Mouse (Mus musculus): ENCODE results near the gene Gng12.
"Not testable (repeated sequence)": the region's sequence is repeated elsewhere in the genome, so short reads cannot be mapped to it uniquely, and the experiment has no call there.

Gene Gng12

DNA sequence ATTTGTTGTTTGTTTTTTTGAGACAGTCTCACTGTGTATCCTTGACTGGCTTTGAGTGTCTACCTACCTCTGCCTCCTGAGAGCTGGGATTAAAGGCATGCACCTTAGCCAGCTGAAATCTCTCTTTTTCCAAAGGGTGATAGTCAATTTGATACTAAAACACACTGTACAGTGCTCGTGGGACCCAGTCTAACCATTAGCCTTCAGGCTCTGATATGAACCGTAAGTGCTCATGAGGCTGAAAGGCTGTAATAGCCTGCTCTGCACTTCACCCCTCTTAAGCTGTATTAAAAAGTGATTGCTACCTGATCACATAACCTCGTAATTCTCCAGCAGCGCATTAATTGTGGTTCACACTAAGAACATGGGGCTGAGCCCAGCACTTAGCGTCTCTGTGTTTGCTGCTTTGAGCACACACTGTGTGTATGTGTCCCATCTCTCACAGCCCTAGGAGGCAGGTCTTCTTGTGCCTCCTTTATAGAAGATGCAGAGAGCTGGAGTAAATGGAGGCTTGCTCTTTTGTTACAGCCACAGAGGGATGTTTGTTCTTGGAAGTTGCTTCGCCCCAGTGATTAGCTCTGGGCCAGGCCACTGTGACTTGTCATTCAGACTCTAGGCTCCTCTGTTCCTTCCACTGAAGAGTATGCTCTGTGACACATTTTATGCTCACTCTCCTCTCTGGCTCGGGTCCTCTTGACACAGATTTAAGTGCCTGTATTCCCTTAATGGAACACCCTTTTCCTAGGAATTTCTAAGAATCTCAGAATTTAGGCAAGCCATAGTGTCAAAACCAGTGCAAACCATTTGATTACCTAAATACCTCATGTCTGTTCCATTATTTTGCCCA lies 114.4 kb downstream of the Gng12 start:
- H3K27me3 ChIP-seq (ENCODE audit: control insufficient read depth, insufficient read depth, low read length, poor library complexity, severe bottlenecking): no peaks in the 10 kb centered on the region
- DNase-seq (ENCODE audit: low read depth, low spot score): no peak
- H3K36me3 ChIP-seq (ENCODE audit: control insufficient read depth, insufficient read depth, low read length, poor library complexity, severe bottlenecking): no peaks in the 10 kb centered on the region

DNA sequence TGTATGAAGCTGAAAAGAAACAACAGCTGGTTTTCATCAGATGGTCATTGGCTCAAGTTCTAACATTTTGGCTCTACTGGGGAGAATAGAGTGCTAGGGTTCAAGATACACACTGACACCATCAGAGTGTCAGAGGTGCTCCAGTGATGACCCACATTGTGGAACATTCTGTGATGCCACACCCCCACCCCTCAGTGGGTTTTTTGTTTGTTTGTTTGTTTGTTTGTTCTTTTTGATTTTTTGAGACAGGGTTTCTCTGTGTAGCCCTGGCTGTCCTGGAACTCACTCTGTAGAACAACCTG lies 115.0 kb downstream of the Gng12 start:
- DNase-seq (ENCODE audit: low read depth, low spot score): no peak
- Histone ChIP-seq H3K27me3 (ENCODE audit: control insufficient read depth, insufficient read depth, low read length, poor library complexity, severe bottlenecking) (no peaks in the 10 kb centered on the region), H3K36me3 (ENCODE audit: control insufficient read depth, insufficient read depth, low read length, poor library complexity, severe bottlenecking) (no peaks in the 10 kb centered on the region)

DNA sequence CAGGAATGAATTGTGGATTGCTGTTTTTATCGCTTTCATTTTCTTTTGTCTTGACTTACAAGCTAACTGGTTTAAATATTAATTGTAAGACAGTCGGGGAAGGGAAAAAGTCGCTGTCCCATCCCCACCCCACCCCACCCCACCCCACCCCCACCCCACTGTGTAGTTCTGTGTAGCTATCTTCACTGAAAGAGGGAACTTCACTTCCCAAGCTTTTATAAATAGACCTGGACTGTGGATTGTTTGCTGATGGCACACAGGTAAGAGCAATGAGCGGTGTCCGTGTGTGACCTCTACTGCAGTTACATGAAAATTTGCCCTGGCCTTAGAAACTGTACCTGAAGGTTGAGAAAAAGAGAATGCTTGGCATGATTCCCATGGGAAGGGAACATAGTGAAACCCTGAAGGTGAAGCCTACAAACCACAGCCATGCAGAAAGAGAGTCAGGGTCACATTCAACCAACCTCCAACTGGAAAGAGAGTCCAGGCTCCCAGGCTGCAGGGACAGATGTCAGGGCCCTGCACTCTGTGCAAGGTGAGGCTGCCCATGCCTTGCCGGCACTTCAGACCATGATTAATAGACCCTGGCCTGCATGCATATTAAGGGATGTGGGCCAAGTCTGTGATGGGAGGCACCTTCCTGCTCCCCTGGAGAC lies 117.2 kb downstream of the Gng12 start:
- no peaks in the 10 kb centered on the region for H3K36me3 ChIP-seq (ENCODE audit: control insufficient read depth, insufficient read depth, low read length, poor library complexity, severe bottlenecking)
- no peaks in the 10 kb centered on the region for H3K27me3 ChIP-seq (ENCODE audit: control insufficient read depth, insufficient read depth, low read length, poor library complexity, severe bottlenecking)
- DNase-seq (ENCODE audit: low read depth, low spot score): no peak

DNA sequence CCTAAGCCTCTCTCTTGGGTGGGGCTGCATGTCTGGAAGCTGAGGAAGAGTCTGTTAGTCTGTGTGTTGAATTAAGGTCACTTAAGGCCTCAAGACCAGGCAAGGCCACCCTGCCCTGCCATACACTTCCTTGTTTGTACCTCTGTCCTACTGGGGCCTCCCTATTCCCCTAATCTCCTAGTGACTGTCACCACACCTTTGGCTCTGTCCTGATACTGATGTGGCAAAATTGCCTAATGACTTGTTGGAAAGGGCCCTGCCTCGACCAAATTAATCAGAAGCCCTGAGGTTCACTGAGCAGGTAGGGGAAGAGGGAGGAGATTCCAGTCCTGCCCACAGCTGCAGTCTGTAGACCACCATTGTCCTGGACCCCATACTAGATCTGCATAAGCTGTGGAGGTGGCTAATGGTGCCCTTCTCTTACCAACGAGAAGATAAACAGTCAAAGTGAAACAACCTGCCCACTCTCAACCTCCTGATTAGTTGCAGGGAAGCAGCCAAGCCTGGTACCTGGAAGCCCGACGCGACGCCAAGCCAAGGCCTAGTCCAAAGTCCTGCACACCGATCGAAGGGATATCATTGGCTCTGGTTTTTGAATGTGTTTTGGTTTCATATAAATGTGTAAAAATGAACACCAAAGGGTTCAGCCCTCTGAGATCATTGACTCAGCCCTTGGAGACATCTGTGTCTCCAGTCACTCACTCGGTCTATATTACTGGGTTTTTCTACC lies 117.9 kb downstream of the Gng12 start:
- Histone ChIP-seq H3K36me3 (ENCODE audit: control insufficient read depth, insufficient read depth, low read length, poor library complexity, severe bottlenecking) (no peaks in the 10 kb centered on the region), H3K27me3 (ENCODE audit: control insufficient read depth, insufficient read depth, low read length, poor library complexity, severe bottlenecking) (no peaks in the 10 kb centered on the region)
- DNase-seq (ENCODE audit: low read depth, low spot score): no peak

DNA sequence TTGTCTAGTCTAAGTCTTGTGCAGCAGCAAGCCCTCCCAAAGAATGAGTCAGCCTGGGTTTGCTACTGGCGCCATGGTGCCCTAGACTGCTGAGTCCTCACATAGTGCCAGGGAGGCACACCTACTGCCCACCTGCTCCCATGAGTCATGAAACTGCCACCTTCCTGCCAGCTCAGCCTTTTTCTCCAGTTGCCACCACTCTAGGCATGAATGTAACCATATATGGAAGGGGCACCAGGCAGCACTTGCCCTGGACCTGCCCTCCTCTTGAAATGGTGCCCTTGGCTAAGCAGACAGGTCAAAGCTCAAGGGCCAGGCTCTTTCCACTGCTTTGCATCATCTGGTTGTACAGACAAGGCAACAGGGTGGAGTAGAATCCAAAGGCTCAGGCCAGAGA lies 118.5 kb downstream of the Gng12 start:
- no peaks in the 10 kb centered on the region for H3K27me3 ChIP-seq (ENCODE audit: control insufficient read depth, insufficient read depth, low read length, poor library complexity, severe bottlenecking)
- no peak for DNase-seq (ENCODE audit: low read depth, low spot score)
- no peaks in the 10 kb centered on the region for H3K36me3 ChIP-seq (ENCODE audit: control insufficient read depth, insufficient read depth, low read length, poor library complexity, severe bottlenecking)

DNA sequence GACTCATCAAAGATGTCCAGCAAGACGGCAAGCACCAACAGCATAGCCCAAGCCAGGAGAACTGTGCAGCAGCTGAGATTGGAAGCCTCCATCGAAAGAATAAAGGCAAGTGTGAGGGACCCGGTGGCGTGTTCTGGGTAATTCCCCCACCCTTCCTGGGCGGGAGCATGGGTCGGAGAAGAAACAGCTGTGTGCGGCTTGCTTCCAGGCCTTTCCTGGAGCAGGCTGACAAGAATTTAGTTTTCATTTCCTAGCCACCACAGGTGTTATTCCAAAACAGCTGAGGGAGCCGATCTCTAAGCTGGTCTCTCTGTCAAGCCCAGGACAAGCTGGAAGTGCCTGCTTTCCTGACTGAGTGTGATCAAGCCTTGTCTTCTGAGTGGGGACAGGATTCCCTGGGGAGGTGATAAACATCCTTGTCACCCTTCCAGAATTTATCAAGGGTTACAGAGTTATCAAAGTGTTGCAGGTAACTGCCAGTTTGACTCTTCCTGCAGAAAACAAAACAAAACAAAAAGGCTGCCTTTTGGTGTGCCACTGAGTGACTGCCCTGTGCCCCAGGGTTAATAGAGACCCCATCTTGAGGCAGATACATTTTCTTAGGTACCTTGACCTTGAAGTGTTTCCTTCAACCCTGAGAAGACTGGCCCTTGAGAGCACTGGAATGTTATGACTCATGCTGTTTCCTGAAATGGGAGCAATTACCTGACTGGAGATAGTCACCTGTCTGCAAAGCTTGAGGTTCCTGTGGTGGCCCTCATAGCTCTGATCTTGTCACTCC lies 119.7 kb downstream of the Gng12 start:
- no peak for DNase-seq (ENCODE audit: low read depth, low spot score)
- Histone ChIP-seq H3K36me3 (ENCODE audit: control insufficient read depth, insufficient read depth, low read length, poor library complexity, severe bottlenecking) (no peaks in the 10 kb centered on the region), H3K27me3 (ENCODE audit: control insufficient read depth, insufficient read depth, low read length, poor library complexity, severe bottlenecking) (no peaks in the 10 kb centered on the region)

DNA sequence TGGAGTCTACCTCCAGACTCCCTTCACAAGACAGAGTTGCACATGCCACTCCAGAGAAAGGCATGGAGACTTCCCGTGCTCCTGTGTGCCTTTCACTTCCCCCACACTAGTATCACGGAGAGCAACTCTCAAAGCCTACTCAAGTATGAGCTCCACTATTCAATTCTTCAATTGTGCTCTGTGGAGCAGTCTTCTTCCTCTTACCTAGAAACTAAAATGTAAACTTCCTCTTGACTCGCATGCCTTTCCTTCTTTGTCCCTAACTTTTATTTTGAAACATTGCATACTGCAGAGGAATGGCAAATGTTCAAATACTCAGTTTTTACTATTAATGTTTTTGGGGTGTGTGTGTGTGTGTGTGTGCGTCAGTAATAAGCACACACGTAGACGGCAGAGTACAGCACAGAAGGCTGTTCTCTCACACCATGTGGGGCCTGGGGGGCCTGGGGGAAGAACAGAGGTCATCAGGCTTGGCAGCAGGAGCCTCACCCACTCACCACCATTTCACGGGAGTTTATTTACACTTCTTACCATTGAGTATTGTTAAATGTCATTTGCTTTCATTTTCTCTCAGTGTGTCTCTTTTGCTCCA lies 120.4 kb downstream of the Gng12 start:
- Histone ChIP-seq H3K36me3 (ENCODE audit: control insufficient read depth, insufficient read depth, low read length, poor library complexity, severe bottlenecking) (no peaks in the 10 kb centered on the region), H3K27me3 (ENCODE audit: control insufficient read depth, insufficient read depth, low read length, poor library complexity, severe bottlenecking) (no peaks in the 10 kb centered on the region)
- no peak for DNase-seq (ENCODE audit: low read depth, low spot score)

DNA sequence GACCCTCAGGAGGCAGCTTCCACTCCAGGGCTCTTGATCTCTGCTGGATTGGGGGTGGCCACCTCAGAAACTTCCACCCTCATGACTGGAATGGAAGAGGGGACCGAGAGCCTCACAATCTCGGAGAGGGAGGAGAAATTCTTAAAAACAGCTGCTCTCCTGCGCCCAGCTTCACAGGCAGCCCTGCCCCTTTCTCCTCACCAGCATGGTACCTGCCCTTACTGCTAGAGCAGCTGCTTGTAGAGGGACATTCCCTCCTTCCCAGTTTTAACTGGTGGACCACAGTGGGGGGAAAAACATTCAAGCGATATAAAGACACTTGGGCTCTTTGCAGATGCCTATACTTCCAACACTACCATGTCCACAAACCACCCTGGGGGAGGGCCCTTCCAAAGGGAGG lies 122.2 kb downstream of the Gng12 start:
- Histone ChIP-seq H3K36me3 (ENCODE audit: control insufficient read depth, insufficient read depth, low read length, poor library complexity, severe bottlenecking) (no peaks in the 10 kb centered on the region), H3K27me3 (ENCODE audit: control insufficient read depth, insufficient read depth, low read length, poor library complexity, severe bottlenecking) (no peaks in the 10 kb centered on the region)
- no peak for DNase-seq (ENCODE audit: low read depth, low spot score)

DNA sequence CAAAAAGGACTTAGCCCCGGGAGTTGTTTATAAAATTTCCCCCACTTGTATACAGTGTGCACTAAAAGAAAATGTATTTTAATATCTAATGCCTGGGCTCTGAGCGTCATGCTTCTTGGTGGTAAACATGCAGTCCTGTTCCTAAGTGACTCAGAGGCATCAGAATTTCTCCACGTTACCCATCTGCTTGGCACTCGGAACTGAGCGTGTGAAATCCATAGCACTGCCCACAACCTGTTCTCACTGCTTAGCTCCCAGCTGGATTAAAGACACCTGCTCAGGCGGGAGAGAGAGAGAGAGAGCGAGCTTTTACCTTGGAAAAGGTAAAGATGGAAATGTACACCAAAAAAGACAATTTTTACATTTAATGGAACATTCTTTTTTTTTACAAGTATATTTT lies 122.8 kb downstream of the Gng12 start:
- H3K27me3 ChIP-seq (ENCODE audit: control insufficient read depth, insufficient read depth, low read length, poor library complexity, severe bottlenecking); H3K36me3 ChIP-seq (ENCODE audit: control insufficient read depth, insufficient read depth, low read length, poor library complexity, severe bottlenecking); DNase-seq (ENCODE audit: low read depth, low spot score): not testable (repeated sequence)

DNA sequence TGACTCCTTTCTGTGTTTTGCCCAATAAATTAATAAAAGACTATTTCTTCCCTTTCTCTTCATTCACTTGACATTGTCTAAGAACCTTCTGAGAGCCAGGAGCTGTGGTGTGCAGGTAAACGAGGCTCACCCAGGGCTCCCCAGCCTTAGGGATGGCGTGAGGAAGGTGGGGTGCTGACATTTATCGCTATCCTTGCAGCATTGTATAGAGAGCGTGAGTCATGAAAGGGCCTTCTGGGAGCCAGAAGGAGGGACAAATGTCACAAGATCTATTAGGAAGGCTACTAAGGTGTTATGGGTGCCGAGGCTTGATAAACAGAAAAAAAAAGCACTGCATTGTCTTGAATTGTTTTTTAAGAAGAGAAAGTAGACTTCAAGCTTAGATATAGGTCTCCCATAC lies 125.1 kb downstream of the Gng12 start:
- Histone ChIP-seq H3K36me3 (ENCODE audit: control insufficient read depth, insufficient read depth, low read length, poor library complexity, severe bottlenecking) (no peaks in the 10 kb centered on the region), H3K27me3 (ENCODE audit: control insufficient read depth, insufficient read depth, low read length, poor library complexity, severe bottlenecking) (no peaks in the 10 kb centered on the region)
- no peak for DNase-seq (ENCODE audit: low read depth, low spot score)

DNA sequence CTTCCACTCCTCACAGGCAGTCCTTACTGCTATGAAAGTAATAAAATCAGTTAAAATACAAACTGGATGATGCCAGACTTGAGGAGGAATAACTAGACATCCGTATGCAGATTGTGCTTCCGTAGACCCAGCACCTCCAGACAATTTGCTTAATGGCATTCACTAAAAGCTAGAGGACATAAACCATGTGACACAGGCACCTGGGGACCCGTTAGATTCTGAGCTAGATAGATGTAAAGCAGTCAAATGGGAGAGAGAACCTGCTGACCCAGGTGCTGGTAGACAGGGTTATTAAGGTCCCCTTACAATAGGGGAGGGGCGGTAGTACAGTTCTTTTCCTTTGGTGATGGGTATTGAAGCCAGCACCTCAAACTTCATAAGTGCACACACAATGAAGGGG lies 127.5 kb downstream of the Gng12 start:
- H3K27me3 ChIP-seq (ENCODE audit: control insufficient read depth, insufficient read depth, low read length, poor library complexity, severe bottlenecking): no peaks in the 10 kb centered on the region
- DNase-seq (ENCODE audit: low read depth, low spot score): no peak

DNA sequence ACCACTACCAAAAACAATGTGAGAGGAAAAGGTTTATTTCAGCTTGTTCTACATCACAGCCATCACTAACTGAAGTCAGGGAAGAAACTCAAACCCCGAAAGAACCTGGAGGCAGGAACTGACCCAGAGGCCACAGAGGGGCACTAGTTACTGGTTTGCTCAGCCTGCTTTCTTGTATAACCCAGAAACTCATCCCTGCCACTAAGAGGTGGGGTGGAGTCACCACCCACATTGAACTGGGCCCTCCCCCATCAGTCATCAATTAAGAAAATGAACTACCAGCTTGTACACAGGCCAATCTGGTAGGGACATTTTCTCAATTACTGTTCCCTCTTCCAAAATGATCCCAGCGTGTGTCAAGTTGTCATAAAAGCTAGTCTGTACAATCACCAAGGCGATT lies 130.5 kb downstream of the Gng12 start:
- DNase-seq (ENCODE audit: low read depth, low spot score): no peak
- Histone ChIP-seq H3K36me3 (ENCODE audit: control insufficient read depth, insufficient read depth, low read length, poor library complexity, severe bottlenecking) (no peaks in the 10 kb centered on the region), H3K27me3 (ENCODE audit: control insufficient read depth, insufficient read depth, low read length, poor library complexity, severe bottlenecking) (no peaks in the 10 kb centered on the region)

More for the DNA sequence above, 127.5 kb downstream of the Gng12 start:
- H3K36me3 ChIP-seq (ENCODE audit: control insufficient read depth, insufficient read depth, low read length, poor library complexity, severe bottlenecking): no peaks in the 10 kb centered on the region

DNA sequence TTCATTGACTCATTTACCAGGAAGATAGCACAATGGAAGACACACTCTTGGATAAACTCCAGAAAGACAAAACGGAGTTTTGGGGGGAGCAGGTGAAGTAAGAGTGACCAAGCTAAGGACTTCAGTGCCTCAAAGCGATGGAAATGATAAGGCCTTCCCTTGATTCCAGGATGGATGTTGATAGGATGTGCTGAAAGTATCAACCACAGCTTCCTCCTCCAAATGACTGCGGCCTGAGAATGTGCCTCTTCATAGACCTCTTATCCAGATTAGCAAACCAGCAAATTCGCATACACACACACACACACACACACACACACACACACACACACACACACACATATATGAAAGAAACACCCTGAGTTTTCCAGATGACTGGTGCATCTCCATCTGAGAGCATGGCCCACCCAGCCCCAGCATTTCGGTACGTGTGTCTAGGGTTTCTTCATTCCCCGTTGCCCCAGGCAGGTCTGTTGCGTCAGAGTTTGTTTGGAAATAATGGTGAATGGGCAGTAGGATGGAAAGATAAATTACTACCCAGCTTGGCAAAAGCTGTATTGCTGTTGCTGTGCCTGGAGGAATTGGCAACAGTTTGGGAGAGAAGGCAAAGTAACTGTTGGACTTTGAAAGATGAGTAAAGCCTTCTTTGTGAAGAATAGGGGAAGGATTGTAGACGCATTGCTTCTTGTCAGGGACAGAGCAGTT lies 131.4 kb downstream of the Gng12 start:
- H3K36me3 ChIP-seq (ENCODE audit: control insufficient read depth, insufficient read depth, low read length, poor library complexity, severe bottlenecking): no peaks in the 10 kb centered on the region
- DNase-seq (ENCODE audit: low read depth, low spot score): no peak
- no peaks in the 10 kb centered on the region for H3K27me3 ChIP-seq (ENCODE audit: control insufficient read depth, insufficient read depth, low read length, poor library complexity, severe bottlenecking)
